Mouse (Mus musculus): Measurements from ENCODE around the gene Pdgfra.

The Pdgfra gene

DNA sequence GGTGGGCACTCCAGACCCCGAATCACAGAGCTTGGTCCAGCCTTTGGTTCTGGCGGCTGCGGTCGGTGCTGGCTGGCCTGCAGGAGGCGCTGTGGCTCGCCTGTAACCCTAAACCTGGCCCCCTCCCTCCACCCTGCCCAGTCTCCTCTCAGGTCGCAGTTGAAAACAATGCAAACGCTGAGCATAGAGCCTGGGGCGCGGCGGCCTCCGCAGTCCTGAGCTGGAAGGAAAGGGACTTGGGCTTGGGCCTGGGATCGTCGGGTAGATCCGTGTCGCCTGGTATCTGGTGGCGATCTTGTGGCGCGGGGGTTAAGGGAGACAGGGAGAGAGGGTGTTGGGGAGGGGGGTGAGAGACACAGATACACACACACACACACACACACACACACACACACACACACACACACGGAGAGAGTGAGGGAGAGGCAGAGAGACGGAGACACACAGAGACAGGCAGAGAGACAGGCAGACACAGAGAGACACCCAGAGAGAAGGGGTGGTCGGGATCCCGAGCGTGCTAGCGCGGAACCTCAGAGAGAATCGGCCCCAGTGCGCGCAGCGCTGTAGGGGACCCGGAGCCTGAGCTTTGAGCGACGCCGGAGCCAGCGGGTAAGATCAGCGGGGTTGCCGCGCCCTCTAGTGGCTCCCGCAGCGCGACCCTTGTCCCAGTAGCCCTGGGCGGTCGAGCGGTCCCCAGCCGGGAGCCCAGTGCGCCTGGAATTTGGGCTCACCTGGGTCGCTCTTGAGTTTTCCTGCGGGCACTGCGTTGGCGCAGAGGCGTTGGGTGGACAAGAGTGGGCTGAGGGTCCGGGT is 3.9 kb downstream of the Pdgfra start:
- peak; percentile 34 to 49 for DNase-seq

DNA sequence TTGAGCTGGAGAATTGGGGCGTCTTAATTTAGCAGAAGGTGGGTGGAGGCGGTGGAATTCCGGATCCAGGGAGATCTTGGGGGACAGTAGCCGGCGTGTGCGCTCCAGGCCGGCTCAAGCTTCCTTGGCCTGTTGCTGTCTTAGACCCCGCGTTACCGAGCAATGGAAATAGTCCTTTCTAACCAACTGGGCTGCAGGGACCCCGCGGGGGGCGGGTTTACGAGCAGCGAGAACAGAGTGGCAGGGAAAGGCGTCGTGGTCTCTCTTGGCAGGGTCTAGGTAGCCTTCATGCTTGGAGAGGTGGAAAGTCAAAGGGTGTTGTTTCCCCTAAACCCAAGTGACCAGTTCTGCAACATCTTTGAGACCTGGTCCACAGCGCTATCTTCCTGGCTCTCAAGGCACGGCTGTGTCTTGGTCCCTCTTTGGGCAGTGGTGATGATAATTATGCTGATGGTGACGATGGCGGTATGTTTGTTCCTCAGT is 4.5 kb downstream of the Pdgfra start:
- peak in 1 of 2 experiments; percentile 14 for DNase-seq

DNA sequence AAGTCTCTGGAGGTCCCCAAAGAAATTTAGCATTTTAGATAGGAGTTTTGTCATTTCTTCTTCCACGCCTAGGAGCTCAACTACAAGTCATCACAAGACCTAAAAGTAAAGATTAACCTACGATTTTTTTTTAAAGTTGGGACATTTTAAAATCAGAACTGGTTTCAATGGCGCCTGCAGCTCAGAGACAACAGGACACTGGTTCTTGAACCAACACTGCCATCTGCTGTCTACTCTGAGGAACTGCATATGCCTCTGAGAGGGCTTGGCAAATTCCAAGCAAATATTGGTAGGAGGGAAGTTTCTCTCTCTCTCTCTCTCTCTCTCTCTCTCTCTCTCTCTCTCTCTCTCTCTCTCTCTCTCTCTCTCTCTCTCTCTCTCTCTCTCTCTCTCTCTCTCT is 4.9 kb downstream of the Pdgfra start:
- peak; percentile 49 to 61 for DNase-seq

DNA sequence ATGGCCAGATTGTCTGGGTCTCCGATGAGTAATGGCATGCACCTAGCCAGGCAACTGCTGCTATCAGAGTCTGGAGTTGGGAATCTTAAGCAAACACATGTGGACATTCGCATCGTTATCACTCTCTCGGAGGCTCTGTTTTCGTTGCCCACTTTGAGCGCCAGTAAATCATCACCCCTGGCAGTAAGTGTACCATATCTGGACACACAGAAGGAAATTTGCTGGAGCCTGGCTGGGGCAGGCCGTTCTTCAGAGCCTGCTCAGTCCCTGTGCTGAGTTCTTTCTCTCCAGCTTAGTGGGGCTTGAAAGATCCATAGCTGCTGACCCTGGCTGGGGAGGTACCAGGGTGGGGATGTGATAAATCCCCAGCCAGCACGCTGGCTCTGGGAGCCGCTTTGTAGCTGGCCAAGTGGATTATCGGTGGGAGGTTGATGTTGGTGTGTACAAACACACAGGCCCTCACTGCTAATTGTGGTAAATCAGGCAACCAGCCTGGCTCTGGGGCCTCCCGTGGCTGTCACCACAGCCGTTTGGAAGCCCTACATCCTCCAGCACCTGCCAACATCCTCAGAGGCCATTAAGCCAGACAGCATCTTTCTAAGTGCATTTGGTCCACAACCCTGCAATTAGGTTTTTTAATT is 8.6 kb downstream of the Pdgfra start:
- no peak for DNase-seq

GRCm38 (mm10) chr5:75161586-75161985 is 9.5 kb downstream of the Pdgfra start:
- DNase-seq = no peak

- no peak for DNase-seq
Observed at GRCm38 (mm10) chr5:75163289-75163951, 11.3 kb downstream of the Pdgfra start.

DNA sequence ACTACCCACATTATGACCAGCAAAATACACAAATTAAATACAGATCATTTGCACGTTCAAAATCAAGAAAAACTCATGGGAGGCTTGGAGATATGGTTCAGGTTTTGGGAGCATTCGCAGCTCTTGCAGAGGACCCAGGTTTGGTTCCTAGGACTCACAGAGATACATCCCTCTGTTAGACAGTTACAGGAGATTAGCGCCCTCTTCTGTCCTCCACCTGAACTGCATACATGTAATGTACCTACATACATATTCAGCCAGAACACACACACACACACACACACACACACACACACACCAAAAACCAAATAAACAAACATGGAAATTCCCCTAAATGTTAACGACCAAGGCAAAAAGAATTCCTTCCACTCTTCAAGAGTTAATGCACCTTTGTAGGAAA is 12.6 kb downstream of the Pdgfra start:
- DNase-seq = no peak

- DNase-seq = no peak
Observed at GRCm38 (mm10) chr5:75169837-75170236, 17.7 kb downstream of the Pdgfra start.

GRCm38 (mm10) chr5:75171859-75172258 is 19.8 kb downstream of the Pdgfra start:
- DNase-seq = no peak

GRCm38 (mm10) chr5:75179249-75179648 is 27.2 kb downstream of the Pdgfra start:
- no peak for DNase-seq

GRCm38 (mm10) chr5:75179726-75180290 is 27.7 kb downstream of the Pdgfra start:
- peak; percentile 23 to 45 for DNase-seq

DNA sequence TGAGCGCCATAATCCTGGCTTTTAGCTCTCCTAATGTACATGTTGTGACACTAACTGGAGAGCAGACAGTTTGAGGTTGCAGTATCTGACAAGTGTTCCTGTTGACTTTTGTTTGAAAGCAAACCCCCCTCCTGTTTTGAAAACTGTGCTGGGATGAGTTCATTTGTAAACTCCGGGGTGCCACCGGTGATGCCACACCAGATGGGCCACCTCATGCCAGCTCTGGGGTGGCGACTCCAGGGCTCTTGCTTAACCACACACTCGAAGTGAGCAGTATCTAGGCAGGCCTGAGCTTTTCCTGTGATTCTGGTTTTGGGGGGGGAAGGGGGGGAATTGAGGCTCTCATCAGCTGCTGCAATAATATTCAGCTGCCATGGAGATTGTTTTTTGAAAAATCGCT is 31.6 kb downstream of the Pdgfra start:
- no peak for DNase-seq

- DNase-seq = no peak
Observed at GRCm38 (mm10) chr5:75184112-75184511, 32.0 kb downstream of the Pdgfra start.

DNA sequence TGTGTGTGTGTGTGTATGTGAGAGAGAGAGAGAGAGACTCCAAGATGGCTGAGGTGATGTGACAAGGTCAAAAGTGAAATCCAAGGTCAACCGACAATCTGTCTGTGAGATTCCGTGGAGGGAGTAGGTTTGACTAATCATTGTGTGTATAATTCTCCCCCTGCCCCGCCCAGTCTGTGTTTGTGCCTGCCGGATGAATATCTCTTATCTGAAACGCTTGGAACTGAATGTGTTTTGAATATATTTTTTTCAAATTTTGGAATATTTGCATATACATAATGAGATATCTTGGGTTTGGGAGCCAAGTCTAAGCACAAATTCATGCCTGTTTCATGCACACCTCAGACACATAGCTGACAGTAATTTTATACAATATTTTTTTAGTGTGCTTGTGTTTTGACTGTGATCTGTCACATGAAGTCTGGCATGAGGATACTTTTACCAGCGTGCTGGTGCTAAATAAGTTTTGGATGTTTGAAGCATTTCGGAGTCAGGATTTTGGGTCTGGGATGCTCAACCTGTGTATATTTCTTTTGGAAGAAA is 32.7 kb downstream of the Pdgfra start:
- no peak for DNase-seq

- DNase-seq = no peak
Observed at GRCm38 (mm10) chr5:75185584-75185983, 33.5 kb downstream of the Pdgfra start.

- no peak for DNase-seq
Observed at GRCm38 (mm10) chr5:75189319-75189987, 37.4 kb downstream of the Pdgfra start.

GRCm38 (mm10) chr5:75193107-75193506 is 41.0 kb downstream of the Pdgfra start:
- DNase-seq = no peak

DNA sequence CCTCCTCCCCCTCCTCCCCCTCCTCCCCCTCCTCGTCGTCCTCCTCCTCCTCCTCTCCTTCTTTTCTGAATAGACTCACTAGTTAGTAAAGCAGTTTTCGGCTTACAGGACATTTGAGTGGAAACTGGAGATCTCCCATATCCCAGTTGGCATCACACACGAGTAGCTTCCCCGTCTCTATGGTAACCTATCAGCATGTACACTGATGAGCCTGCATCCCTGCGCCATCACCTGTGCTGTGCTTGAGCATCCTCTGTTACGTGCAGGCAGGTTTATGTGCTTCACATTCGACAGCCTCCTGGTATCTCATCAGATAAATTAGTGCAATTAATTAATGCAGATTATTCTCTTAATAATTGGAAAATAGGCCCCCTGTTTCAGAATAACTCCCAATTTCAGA is 46.3 kb downstream of the Pdgfra start:
- no peak for DNase-seq

- no peak for DNase-seq
Observed at GRCm38 (mm10) chr5:75199698-75200365, 47.7 kb downstream of the Pdgfra start.

GRCm38 (mm10) chr5:75200366-75200724 is 48.3 kb downstream of the Pdgfra start:
- no peak for DNase-seq

DNA sequence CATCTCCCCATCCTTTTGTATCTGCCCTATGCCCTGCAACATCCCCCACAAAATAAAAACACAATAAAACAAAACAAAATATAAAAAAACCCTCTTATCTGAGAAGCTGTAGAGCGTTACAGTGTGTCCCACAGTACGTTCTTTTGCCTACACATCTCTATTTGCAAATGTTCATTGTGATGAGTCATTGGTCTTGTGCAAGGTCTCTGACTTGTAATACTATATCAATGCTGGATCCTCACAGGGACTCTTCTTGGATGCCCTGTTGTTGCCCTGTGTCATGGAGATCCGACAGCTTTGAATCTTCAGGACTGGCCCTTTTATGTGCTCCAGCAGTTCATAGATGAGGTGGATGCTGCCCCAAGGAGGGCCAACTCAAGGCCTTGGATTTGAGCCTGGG is 55.8 kb downstream of the Pdgfra start:
- no peak for DNase-seq

GRCm38 (mm10) chr5:75209966-75210365 is 57.9 kb downstream of the Pdgfra start:
- no peak for DNase-seq
